Mouse (Mus musculus) brain, embryonic 14.5 days (tissue): ENCODE data around the gene Fam171a2. TPM values are rescaled to one million over a fixed set of nuclear protein-coding genes. Genes with fewer than 3 reads are reported as not detected.
"Not testable (repeated sequence)": the region's sequence is repeated elsewhere in the genome, so short reads cannot be mapped to it uniquely, and the experiment has no call there.

Source experiments
- DNase-seq: peaks from one replicate; pipeline ENCODE4 v3.0.0-alpha.2; 2011; ENCODE audit warnings: low read depth
- CTCF ChIP-seq: fragments of 200-500 bp; IDR thresholded peaks from 2 replicates; pipeline ENCODE4 v1.5.1; 2012; ENCODE audit warnings: inconsistent platforms, mild to moderate bottlenecking, moderate library complexity, borderline replicate concordance; ENCODE audit not compliant: insufficient read depth, insufficient read length; ENCODE audit errors: extremely low read depth
- POLR2A ChIP-seq: fragments of 200-500 bp; IDR thresholded peaks from 2 replicates; pipeline ENCODE4 v1.6.1; 2012; ENCODE audit warnings: mild to moderate bottlenecking, inconsistent platforms, borderline replicate concordance; ENCODE audit not compliant: poor library complexity, insufficient read depth, insufficient read length, severe bottlenecking; ENCODE audit errors: extremely low read depth
- polyA plus RNA-seq: library from polyadenylated mRNA; depleted of rRNA; stranded (reverse); fragments of >200 nt; gene quantifications from 2 replicates; pipeline ENCODE4 v1.2.3, GENCODE M21; 2012; rRNA removed

The Fam171a2 gene
- polyA plus RNA-seq, 1 experiment: 276 TPM

DNA sequence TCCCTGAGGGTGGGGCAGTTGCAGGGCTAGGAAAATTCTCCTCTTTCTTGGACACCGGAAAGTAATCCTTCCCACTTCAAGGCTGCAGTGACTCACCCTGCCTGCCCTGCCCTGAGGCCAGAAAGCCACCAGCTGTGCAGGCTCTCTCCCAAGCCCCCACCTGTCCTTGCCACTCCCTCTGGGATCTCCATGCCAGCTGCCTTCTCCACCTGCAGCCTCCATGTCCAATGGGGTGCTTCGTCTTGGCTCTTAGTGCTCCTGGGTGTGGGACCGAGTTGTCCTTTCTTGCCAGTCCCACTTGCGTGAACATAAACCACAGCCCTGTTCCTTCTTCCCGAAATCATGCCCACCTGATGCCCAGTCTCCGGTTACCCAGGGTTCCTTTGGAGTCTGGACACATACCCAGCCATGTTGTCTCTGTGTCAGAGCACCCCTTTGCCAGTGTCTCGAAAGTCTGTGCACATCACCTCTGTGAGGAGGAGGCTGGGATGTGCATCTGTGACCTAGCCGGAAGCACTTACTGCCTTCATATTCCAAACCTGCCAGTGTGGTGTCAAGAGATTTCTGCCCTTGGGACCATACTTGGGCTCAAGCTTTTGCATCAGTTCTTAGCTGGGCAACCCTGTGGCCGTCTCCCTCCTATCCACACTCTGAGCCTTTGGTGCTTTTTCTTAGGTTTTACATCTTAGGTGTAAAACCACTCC, 52.9 kb downstream of the Fam171a2 start:
- TF ChIP-seq CTCF (no peak), POLR2A (no peak)
- no peak for DNase-seq

GRCm38 (mm10) chr11:102393719-102394420, 53.6 kb downstream of the Fam171a2 start:
- peak; percentile 87 for DNase-seq
- TF ChIP-seq CTCF (no peak), POLR2A (no peak)

- peak; percentile 98 for DNase-seq
- TF ChIP-seq CTCF (no peak), POLR2A (peak; percentile 14; the same call in 1 of the 2 replicates)
Measured at GRCm38 (mm10) chr11:102393238-102393634, 54.2 kb downstream of the Fam171a2 start, which contains the start of gene Rundc3a. Gene Rundc3a, plus strand, starts transcription at chr11:102393403.

DNA sequence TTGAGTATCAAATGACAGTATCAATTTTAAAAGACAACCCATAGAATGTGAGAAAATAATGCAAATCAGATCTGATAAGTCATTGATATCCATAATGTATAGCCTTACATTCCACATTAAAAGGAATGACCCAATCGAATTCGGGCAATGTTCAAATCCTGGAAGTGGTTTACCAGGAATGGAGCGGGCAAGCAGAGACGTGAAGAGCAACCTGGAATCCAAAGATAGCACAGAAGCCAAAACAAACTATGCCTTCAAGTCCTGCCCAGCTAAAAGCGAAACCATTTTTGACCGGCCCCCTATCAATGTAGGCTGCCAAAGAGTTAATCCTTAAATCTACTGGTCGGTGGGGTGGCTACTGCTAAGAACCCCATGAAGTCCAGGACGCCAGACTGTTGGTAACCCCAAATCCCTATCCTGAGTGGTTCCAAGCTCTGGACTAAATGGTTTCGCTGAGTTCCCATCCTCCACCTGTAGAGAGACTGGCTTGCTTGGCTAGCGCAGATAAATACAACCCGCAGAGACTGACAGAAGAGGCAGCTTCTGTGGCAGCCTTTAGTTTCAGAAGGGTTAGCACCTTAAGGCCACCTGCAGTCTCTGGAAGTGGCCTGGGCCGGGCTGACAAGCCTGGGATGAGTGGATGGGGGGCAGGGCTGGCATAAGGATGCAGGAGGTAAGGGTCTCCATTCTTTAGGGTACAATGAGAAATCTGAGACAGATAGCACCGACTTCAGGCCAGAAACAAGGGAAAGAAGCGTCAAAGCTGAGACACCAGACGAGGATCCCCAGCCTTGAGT, 54.8 kb downstream of the Fam171a2 start:
- TF ChIP-seq CTCF (no peak), POLR2A (no peak)
- DNase-seq: no peak

- not testable (repeated sequence) for DNase-seq
Measured at GRCm38 (mm10) chr11:102389436-102389835, 58.0 kb downstream of the Fam171a2 start.

Other genes with a start within 250 kb of the Fam171a2 start
- gene Hdac5, start 217.5 kb downstream of the Fam171a2 start, polyA plus RNA-seq: 147 and 153 TPM in 2 replicates
- gene BC030867, start 198.8 kb downstream of the Fam171a2 start, polyA plus RNA-seq: 5.0 and 8.2 TPM in 2 replicates
- gene Asb16, start 178.9 kb downstream of the Fam171a2 start, polyA plus RNA-seq: 0.25 and 0.56 TPM in 2 replicates
- 74.7 and 88.3 TPM in 2 replicates for gene Tmub2, start 162.8 kb downstream of the Fam171a2 start, polyA plus RNA-seq
- 116 and 130 TPM in 2 replicates for gene Atxn7l3, start 151.1 kb downstream of the Fam171a2 start, polyA plus RNA-seq
- gene Ubtf, start 127.9 kb downstream of the Fam171a2 start, polyA plus RNA-seq: 57.7 and 80.5 TPM in 2 replicates
- gene Slc4a1, start 81.5 kb downstream of the Fam171a2 start, polyA plus RNA-seq: 1.3 and 2.6 TPM in 2 replicates
- 292 and 306 TPM in 2 replicates for gene Rundc3a, start 54.3 kb downstream of the Fam171a2 start, polyA plus RNA-seq
- 122 and 129 TPM in 2 replicates for gene Slc25a39, start 39.7 kb downstream of the Fam171a2 start, polyA plus RNA-seq
- 33.2 and 53.0 TPM in 2 replicates for gene Grn, start 17.4 kb downstream of the Fam171a2 start, polyA plus RNA-seq
- gene Itga2b, start 22.4 kb upstream of the Fam171a2 start, polyA plus RNA-seq: 4.8 and 5.3 TPM in 2 replicates
- gene Gpatch8, start 108.7 kb upstream of the Fam171a2 start, polyA plus RNA-seq: 46.1 and 58.4 TPM in 2 replicates
- gene Gm11627, start 131.8 kb upstream of the Fam171a2 start, polyA plus RNA-seq: 3.6 and 4.6 TPM in 2 replicates
- gene Fzd2, start 156.7 kb upstream of the Fam171a2 start, polyA plus RNA-seq: 35.6 and 59.4 TPM in 2 replicates
- 0.03 and 0.11 TPM in 2 replicates for gene Meioc, start 216.0 kb upstream of the Fam171a2 start, polyA plus RNA-seq